Mouse (Mus musculus): ENCODE results near the gene Pdgfc.

DNA sequence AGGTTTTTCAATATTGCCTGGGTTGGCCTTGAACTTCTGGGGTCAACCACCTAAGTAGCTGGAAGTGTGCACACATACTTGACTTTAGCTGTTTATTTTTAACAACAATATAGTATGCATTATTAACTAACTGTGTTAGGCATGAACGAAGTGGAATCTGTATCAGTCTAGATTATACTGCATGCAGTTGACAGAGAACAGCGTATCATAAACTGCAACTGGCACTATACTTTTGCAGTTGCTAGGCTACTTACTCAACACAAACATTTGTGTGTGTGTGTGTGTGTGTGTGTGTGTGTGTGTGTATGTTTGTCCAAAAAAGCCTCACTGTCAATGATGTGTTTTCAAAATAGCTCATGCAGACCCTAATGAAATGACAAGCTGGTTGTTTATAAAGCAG is 160.7 kb downstream of the Pdgfc start:
- TF ChIP-seq POLR2A (IDR thresholded peaks at IDR 0.05; ENCODE audit: insufficient read depth, low read depth, low read length), result no peak
- no peak for TF ChIP-seq CTCF (IDR thresholded peaks at IDR 0.05; ENCODE audit: insufficient read depth, low read depth, low read length)
